Mouse (Mus musculus): Measurements from ENCODE around the gene Me3.

Gene Me3

GRCm38 (mm10) chr7:89891856-89892255 lies 259.7 kb downstream of the Me3 start:
- DNase-seq (ENCODE audit: low spot score in 2 of 2): no peak

- no peak for DNase-seq (ENCODE audit: low spot score in 2 of 2)
Measured at GRCm38 (mm10) chr7:89903007-89903406, 270.8 kb downstream of the Me3 start.

GRCm38 (mm10) chr7:89903442-89904343 lies 271.5 kb downstream of the Me3 start, which contains the start of gene Ccdc81:
Gene Ccdc81 (minus strand): TSS chr7:89903629.
- DNase-seq (ENCODE audit: low spot score in 2 of 2): no peak

All from thymus, postnatal 10 days (tissue).